Mouse (Mus musculus): ENCODE measurements around the gene Olfr1206.

Gene Olfr1206

GRCm38 (mm10) chr2:88862931-88863330 is at the start of gene Olfr1206:
TSS of gene Olfr1206 (plus strand) at chr2:88863231.
- in situ Hi-C loops (cut with MboI; ENCODE audit: low sequenced_read_pairs): no loop called here

GRCm38 (mm10) chr2:88814196-88814595 is 48.8 kb upstream of the Olfr1206 start, which contains the start of gene Olfr1202:
TSS of gene Olfr1202 (plus strand) at chr2:88814496.
- in situ Hi-C loops (cut with MboI; ENCODE audit: low sequenced_read_pairs): no loop called here

- in situ Hi-C loops (cut with MboI; ENCODE audit: low sequenced_read_pairs): no loop called here
Measured at GRCm38 (mm10) chr2:88829437-88829836, 33.6 kb upstream of the Olfr1206 start, which contains the start of gene Olfr1205. TSS of gene Olfr1205 (plus strand) at chr2:88829737.

GRCm38 (mm10) chr2:88838477-88838876 is 24.6 kb upstream of the Olfr1206 start:
- in situ Hi-C loops (cut with MboI; ENCODE audit: low sequenced_read_pairs): no loop called here

GRCm38 (mm10) chr2:88848992-88849391 is 14.0 kb upstream of the Olfr1206 start, which contains the start of gene Olfr1204:
TSS of gene Olfr1204 (plus strand) at chr2:88849292.
- in situ Hi-C loops (cut with MboI; ENCODE audit: low sequenced_read_pairs): no loop called here

- in situ Hi-C loops (cut with MboI; ENCODE audit: low sequenced_read_pairs): no loop called here
Measured at GRCm38 (mm10) chr2:88902211-88902610, 39.2 kb downstream of the Olfr1206 start, which contains the start of gene Olfr1208. TSS of gene Olfr1208 (minus strand) at chr2:88902311.

- in situ Hi-C loops (cut with MboI; ENCODE audit: low sequenced_read_pairs): no loop called here
Measured at GRCm38 (mm10) chr2:88915057-88915456, 52.0 kb downstream of the Olfr1206 start, which contains the start of gene Olfr1209. TSS of gene Olfr1209 (minus strand) at chr2:88915157.
